Mouse (Mus musculus): ENCODE measurements around the gene Srgap3. TPM values are rescaled to one million over a fixed set of nuclear protein-coding genes. Genes with fewer than 3 reads are reported as not detected.

Gene Srgap3
- polyA plus RNA-seq, 1 experiment from 2014 or later = 68.8 TPM

GRCm38 (mm10) chr6:112814525-112815086, 132.5 kb downstream of the Srgap3 start:
- peak overlapping the region; percentile 72 for H3K27ac ChIP-seq (replicated peaks; ENCODE audit: low read depth, low read length)
- H3K36me3 ChIP-seq (ENCODE audit: control insufficient read depth, insufficient read depth, low read length) = peaks cover 18% of the 10 kb centered on the region; the same call in 1 of the 2 replicates
- no peak overlapping the region for H3K4me2 ChIP-seq (ENCODE audit: low read length)
- H3K9me3 ChIP-seq (ENCODE audit: control insufficient read depth, low read length) = no peaks in the 10 kb centered on the region
- no peak overlapping the region for H3K4me3 ChIP-seq (replicated peaks; ENCODE audit: low read depth, low read length)
- H3K27me3 ChIP-seq (ENCODE audit: control insufficient read depth, insufficient read depth, low read length) = no peaks in the 10 kb centered on the region
- ATAC-seq (ENCODE audit: low FRiP score, low TSS enrichment) (no peak), DNase-seq (peak; percentile 53)
- H3K9ac ChIP-seq (replicated peaks; ENCODE audit: low read length) = no peak overlapping the region; the same call in 1 of the 2 replicates
- H3K4me1 ChIP-seq (ENCODE audit: control insufficient read depth, insufficient read depth, low read length) = peaks cover 61% of the 10 kb centered on the region
- WGBS = 14% methylated on average over 5 of the region's 5 CpGs

- WGBS = 97% methylated on average over 7 of the region's 7 CpGs
- ATAC-seq (ENCODE audit: low FRiP score, low TSS enrichment) (no peak), DNase-seq (no peak)
- Histone ChIP-seq H3K4me1 (ENCODE audit: control insufficient read depth, insufficient read depth, low read length) (peaks cover 73% of the 10 kb centered on the region), H3K4me3 (replicated peaks; ENCODE audit: low read depth, low read length) (no peak overlapping the region), H3K9me3 (ENCODE audit: control insufficient read depth, low read length) (no peaks in the 10 kb centered on the region), H3K27ac (replicated peaks; ENCODE audit: low read depth, low read length) (peak overlapping the region; percentile 93), H3K4me2 (ENCODE audit: low read length) (no peak overlapping the region), H3K9ac (replicated peaks; ENCODE audit: low read length) (no peak overlapping the region), H3K27me3 (ENCODE audit: control insufficient read depth, insufficient read depth, low read length) (no peaks in the 10 kb centered on the region), H3K36me3 (ENCODE audit: control insufficient read depth, insufficient read depth, low read length) (peaks cover 18% of the 10 kb centered on the region; the same call in 1 of the 2 replicates)
Measured at GRCm38 (mm10) chr6:112812884-112813283, 134.2 kb downstream of the Srgap3 start.

GRCm38 (mm10) chr6:112810521-112810830, 136.6 kb downstream of the Srgap3 start:
- H3K27ac ChIP-seq (replicated peaks; ENCODE audit: low read depth, low read length) = peak overlapping the region; percentile 93
- ATAC-seq (ENCODE audit: low FRiP score, low TSS enrichment) = no peak
- H3K9me3 ChIP-seq (ENCODE audit: control insufficient read depth, low read length) = no peaks in the 10 kb centered on the region
- peak overlapping the region; percentile 33 for H3K4me2 ChIP-seq (ENCODE audit: low read length)
- WGBS = 34% methylated on average over 4 of the region's 4 CpGs
- peak; percentile 24 for DNase-seq
- no peaks in the 10 kb centered on the region for H3K27me3 ChIP-seq (ENCODE audit: control insufficient read depth, insufficient read depth, low read length)
- no peak overlapping the region; the same call in 1 of the 2 replicates for H3K9ac ChIP-seq (replicated peaks; ENCODE audit: low read length)
- peaks cover 59% of the 10 kb centered on the region for H3K4me1 ChIP-seq (ENCODE audit: control insufficient read depth, insufficient read depth, low read length)
- H3K4me3 ChIP-seq (replicated peaks; ENCODE audit: low read depth, low read length) = no peak overlapping the region
- H3K36me3 ChIP-seq (ENCODE audit: control insufficient read depth, insufficient read depth, low read length) = 0 out of 2 replicates have a peak, but pooled peaks cover 12% of the 10 kb centered on the region

GRCm38 (mm10) chr6:112809658-112810520, 137.2 kb downstream of the Srgap3 start:
- no peaks in the 10 kb centered on the region for H3K9me3 ChIP-seq (ENCODE audit: control insufficient read depth, low read length)
- H3K4me1 ChIP-seq (ENCODE audit: control insufficient read depth, insufficient read depth, low read length) = peaks cover 54% of the 10 kb centered on the region
- WGBS = 2% methylated on average over 15 of the region's 15 CpGs
- 0 out of 2 replicates have a peak, but pooled peaks cover 8% of the 10 kb centered on the region for H3K36me3 ChIP-seq (ENCODE audit: control insufficient read depth, insufficient read depth, low read length)
- peak overlapping the region; percentile 33 for H3K4me2 ChIP-seq (ENCODE audit: low read length)
- peak overlapping the region; percentile 93 for H3K27ac ChIP-seq (replicated peaks; ENCODE audit: low read depth, low read length)
- DNase-seq = peak; percentile 85
- H3K9ac ChIP-seq (replicated peaks; ENCODE audit: low read length) = no peak overlapping the region; the same call in 1 of the 2 replicates
- H3K4me3 ChIP-seq (replicated peaks; ENCODE audit: low read depth, low read length) = no peak overlapping the region
- ATAC-seq (ENCODE audit: low FRiP score, low TSS enrichment) = peak; percentile 83
- H3K27me3 ChIP-seq (ENCODE audit: control insufficient read depth, insufficient read depth, low read length) = no peaks in the 10 kb centered on the region

- Histone ChIP-seq H3K9me3 (ENCODE audit: control insufficient read depth, low read length) (no peaks in the 10 kb centered on the region), H3K4me3 (replicated peaks; ENCODE audit: low read depth, low read length) (no peak overlapping the region), H3K27ac (replicated peaks; ENCODE audit: low read depth, low read length) (peak overlapping the region; percentile 93), H3K4me2 (ENCODE audit: low read length) (no peak overlapping the region), H3K27me3 (ENCODE audit: control insufficient read depth, insufficient read depth, low read length) (no peaks in the 10 kb centered on the region), H3K4me1 (ENCODE audit: control insufficient read depth, insufficient read depth, low read length) (peaks cover 44% of the 10 kb centered on the region), H3K9ac (replicated peaks; ENCODE audit: low read length) (no peak overlapping the region), H3K36me3 (ENCODE audit: control insufficient read depth, insufficient read depth, low read length) (0 out of 2 replicates have a peak, but pooled peaks cover 2% of the 10 kb centered on the region)
- WGBS = 34% methylated on average over 9 of the region's 9 CpGs
- no peak for ATAC-seq (ENCODE audit: low FRiP score, low TSS enrichment)
- DNase-seq = peak; percentile 50
Measured at GRCm38 (mm10) chr6:112808738-112809137, 138.3 kb downstream of the Srgap3 start.

GRCm38 (mm10) chr6:112801917-112802316, 145.1 kb downstream of the Srgap3 start:
- Histone ChIP-seq H3K4me2 (ENCODE audit: low read length) (no peak overlapping the region), H3K4me3 (replicated peaks; ENCODE audit: low read depth, low read length) (no peak overlapping the region), H3K9ac (replicated peaks; ENCODE audit: low read length) (no peak overlapping the region), H3K36me3 (ENCODE audit: control insufficient read depth, insufficient read depth, low read length) (peaks cover 3% of the 10 kb centered on the region; the same call in 1 of the 2 replicates), H3K9me3 (ENCODE audit: control insufficient read depth, low read length) (no peaks in the 10 kb centered on the region), H3K27me3 (ENCODE audit: control insufficient read depth, insufficient read depth, low read length) (no peaks in the 10 kb centered on the region), H3K27ac (replicated peaks; ENCODE audit: low read depth, low read length) (no peak overlapping the region), H3K4me1 (ENCODE audit: control insufficient read depth, insufficient read depth, low read length) (no peaks in the 10 kb centered on the region)
- WGBS = 79% methylated on average over 3 of the region's 3 CpGs
- ATAC-seq (ENCODE audit: low FRiP score, low TSS enrichment) = no peak
- no peak for DNase-seq

GRCm38 (mm10) chr6:112798378-112798777, 148.7 kb downstream of the Srgap3 start:
- no peak overlapping the region for H3K9ac ChIP-seq (replicated peaks; ENCODE audit: low read length)
- H3K4me3 ChIP-seq (replicated peaks; ENCODE audit: low read depth, low read length) = no peak overlapping the region
- no peaks in the 10 kb centered on the region for H3K9me3 ChIP-seq (ENCODE audit: control insufficient read depth, low read length)
- ATAC-seq (ENCODE audit: low FRiP score, low TSS enrichment) = no peak
- 0 out of 2 replicates have a peak overlapping the region, but pooled peaks have one; percentile 1 for H3K27ac ChIP-seq (replicated peaks; ENCODE audit: low read depth, low read length)
- no peaks in the 10 kb centered on the region for H3K27me3 ChIP-seq (ENCODE audit: control insufficient read depth, insufficient read depth, low read length)
- WGBS = 88% methylated on average over 5 of the region's 5 CpGs
- no peak overlapping the region for H3K4me2 ChIP-seq (ENCODE audit: low read length)
- DNase-seq = no peak
- no peaks in the 10 kb centered on the region for H3K4me1 ChIP-seq (ENCODE audit: control insufficient read depth, insufficient read depth, low read length)
- H3K36me3 ChIP-seq (ENCODE audit: control insufficient read depth, insufficient read depth, low read length) = peaks cover 6% of the 10 kb centered on the region; the same call in 1 of the 2 replicates

GRCm38 (mm10) chr6:112796607-112797006, 150.5 kb downstream of the Srgap3 start:
- Histone ChIP-seq H3K36me3 (ENCODE audit: control insufficient read depth, insufficient read depth, low read length) (peaks cover 16% of the 10 kb centered on the region), H3K4me3 (replicated peaks; ENCODE audit: low read depth, low read length) (no peak overlapping the region), H3K9me3 (ENCODE audit: control insufficient read depth, low read length) (no peaks in the 10 kb centered on the region), H3K27ac (replicated peaks; ENCODE audit: low read depth, low read length) (no peak overlapping the region), H3K9ac (replicated peaks; ENCODE audit: low read length) (no peak overlapping the region), H3K4me2 (ENCODE audit: low read length) (no peak overlapping the region), H3K4me1 (ENCODE audit: control insufficient read depth, insufficient read depth, low read length) (no peaks in the 10 kb centered on the region), H3K27me3 (ENCODE audit: control insufficient read depth, insufficient read depth, low read length) (no peaks in the 10 kb centered on the region)
- 89% methylated on average over 2 of the region's 2 CpGs for WGBS
- DNase-seq = no peak
- no peak for ATAC-seq (ENCODE audit: low FRiP score, low TSS enrichment)

Data from midbrain, embryonic 14.5 days (tissue).